Mouse (Mus musculus) heart, adult 2 months (tissue): ENCODE results near the gene Ildr1.

ENCODE experiments used
- CTCF ChIP-seq: fragments of 200-600 bp; IDR thresholded peaks from 2 replicates; pipeline ENCODE4 v1.8.1; 2022; ENCODE audit warnings: antibody characterized with exemption, mild to moderate bottlenecking, moderate library complexity
- EP300 ChIP-seq: fragments of 200-500 bp; IDR thresholded peaks from 2 replicates; pipeline ENCODE4 v1.6.1; 2011; ENCODE audit warnings: low read depth, low read length, control low read depth; ENCODE audit not compliant: insufficient read depth
- POLR2A ChIP-seq: fragments of 200-500 bp; IDR thresholded peaks from 2 replicates; pipeline ENCODE4 v1.6.1; 2011; ENCODE audit warnings: mild to moderate bottlenecking, low read depth, low read length, control low read depth; ENCODE audit not compliant: insufficient read depth

DNA sequence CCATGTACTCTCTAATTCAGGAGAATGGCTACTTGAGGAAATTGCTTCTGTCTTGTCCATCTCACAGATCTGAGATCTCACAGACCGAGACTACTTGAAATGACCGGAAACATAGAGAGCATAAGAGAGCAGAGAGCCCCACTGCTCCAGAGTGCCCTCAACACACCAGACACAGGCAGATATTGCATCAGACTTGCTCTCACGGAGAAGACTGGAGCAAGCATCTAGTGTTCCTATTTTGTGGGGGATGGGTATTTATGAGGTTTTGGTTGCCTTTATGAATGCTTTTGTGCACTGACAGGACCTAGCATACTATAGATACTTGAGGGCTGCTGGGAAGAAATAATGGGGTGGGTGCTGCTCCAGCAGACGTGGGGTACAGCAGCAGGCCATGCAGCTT lies 20.6 kb upstream of the Ildr1 start:
- TF ChIP-seq CTCF = no peak
- TF ChIP-seq EP300 = no peak
- no peak for TF ChIP-seq POLR2A
